Mouse (Mus musculus): Measurements from ENCODE around the gene Sec16b.

GRCm38 (mm10) chr1:157556439-157556838 lies 49.9 kb downstream of the Sec16b start:
- TF ChIP-seq CTCF (IDR thresholded peaks at IDR 0.05; ENCODE audit: control insufficient read depth, insufficient read depth, low read length) (no peak), POLR2A (IDR thresholded peaks at IDR 0.05; ENCODE audit: borderline replicate concordance, control insufficient read depth, low read depth, low read length) (no peak)
